Mouse (Mus musculus) T-helper 2 cell (primary cell): ENCODE measurements around the gene Fam192a.

ENCODE experiments used
- in situ Hi-C: fragments of 300-600 bp; cut with MboI, MseI; formaldehyde crosslinking; loops from one replicate; pipeline ENCODE4 v1.15.1; 2025; ENCODE audit warnings: high pct_unique_total_duplicates

The Fam192a gene

DNA sequence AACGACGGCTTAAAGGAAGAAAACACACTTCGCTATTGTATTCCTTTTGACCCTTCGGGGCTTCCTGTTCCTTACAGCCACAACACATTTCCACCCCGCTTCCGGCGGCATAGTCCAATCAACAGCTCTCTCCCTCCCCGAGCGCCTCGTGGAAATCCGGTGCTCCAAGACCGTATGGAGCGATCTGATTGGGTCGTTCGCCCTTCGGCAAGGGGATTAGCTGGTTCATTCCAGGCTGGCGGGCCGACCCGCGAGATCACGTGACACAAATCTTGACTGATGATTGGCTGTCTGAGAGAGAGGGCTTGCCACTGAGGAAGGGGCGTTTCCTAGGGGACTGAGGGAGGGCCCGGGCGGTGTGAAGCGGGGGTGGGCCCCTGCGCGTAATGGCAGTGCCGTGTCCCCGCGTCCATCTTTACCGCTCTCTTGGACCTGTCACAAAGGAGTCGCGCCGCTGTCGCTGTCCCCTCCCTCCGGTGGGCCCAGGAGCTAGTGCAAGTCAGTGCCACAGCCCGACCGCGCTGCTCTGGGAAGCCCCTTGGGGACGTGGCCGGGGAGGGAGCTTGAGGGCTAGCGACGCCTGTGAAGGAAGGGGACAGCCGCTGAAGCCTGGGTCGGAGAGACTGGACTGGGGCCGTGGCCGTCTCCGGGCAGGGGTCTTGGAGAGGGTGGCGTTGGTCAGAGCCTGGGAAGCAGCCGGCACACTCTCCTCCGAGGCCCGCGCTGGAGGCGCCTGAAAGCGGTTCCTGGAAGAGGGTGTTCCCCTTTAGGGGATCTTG lies at the start of gene Fam192a, which contains the start of gene Rspry1:
Fam192a (minus strand) TSS at position 391 of the 779 bp plus-strand sequence.
Rspry1 (plus strand) TSS at position 331 of the 779 bp plus-strand sequence.
- in situ Hi-C loops = no loop called here

DNA sequence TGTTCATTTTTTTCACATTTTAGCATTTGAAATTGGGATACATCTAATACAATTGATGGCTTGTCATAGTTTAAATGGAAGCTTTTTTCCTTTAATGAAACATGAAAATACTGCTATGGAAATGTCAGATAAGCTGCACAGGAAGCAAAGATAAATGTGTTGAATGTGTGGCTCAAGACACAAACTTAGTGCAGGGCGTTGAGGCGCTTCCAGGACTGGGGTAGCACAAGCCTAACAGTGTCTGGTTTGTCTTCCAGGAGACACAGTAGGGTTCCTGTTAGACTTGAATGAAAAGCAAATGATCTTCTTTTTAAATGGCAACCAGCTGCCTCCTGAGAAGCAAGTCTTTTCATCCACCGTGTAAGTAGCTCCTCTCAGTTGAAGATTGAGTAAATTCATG lies 47.7 kb upstream of the Fam192a start:
- in situ Hi-C loops = no loop called here

DNA sequence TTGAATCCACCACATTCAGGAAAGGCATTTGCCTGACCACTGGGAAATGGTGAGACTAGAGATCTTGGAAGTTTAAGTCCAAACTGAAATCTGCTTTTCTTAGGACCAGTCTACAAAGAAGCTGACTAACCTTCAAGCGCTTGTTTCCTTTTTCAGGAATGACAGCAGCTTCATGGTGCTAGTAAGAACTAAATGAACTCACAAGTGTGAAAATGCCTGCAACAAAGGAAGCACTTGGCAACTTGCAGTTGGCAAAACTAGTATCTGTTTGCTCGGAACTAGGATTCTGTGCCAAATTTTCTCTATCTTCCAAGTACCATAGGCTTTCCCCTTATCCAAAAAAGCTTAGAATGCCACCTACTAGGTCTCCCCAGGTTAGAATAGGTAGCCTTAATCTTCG lies 44.4 kb upstream of the Fam192a start:
- in situ Hi-C loops = no loop called here

DNA sequence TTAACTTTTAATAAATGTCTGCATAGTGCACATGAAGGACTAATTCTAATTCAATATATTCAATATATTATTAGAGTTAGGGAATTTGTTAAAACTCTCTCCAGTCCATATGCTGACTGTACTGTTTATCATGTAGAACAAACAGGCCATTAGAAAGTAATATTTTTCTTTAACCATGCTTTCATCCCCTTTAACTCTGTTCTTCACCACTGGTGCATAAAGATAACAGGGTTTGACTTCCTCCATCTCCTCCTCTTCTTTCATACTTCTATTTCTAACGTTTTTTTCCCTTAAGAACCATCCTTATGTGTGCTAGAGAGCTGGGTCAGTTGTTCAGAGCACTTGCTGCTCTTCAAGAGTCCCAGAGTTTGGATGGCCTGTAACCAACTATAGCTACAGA lies 43.4 kb upstream of the Fam192a start:
- in situ Hi-C loops = no loop called here

DNA sequence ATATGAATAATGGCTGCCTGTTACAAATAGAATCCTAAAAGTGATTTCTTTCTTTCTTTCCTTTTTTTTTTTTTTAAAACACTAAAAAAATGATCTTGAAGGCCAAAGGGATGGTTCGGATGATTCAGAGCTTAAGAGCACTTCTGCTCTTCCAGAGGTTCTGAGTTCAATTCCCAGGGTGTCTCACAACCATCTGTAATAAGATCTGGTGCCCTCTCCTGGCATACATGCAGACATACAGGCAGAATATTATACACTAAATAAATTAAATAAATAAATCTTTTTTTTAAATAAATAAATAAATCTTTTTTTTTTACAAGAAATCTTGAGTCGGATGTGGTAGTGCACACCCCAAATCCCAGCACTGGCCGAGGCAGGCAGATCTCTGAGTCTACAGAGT lies 40.1 kb upstream of the Fam192a start:
- in situ Hi-C loops = no loop called here

DNA sequence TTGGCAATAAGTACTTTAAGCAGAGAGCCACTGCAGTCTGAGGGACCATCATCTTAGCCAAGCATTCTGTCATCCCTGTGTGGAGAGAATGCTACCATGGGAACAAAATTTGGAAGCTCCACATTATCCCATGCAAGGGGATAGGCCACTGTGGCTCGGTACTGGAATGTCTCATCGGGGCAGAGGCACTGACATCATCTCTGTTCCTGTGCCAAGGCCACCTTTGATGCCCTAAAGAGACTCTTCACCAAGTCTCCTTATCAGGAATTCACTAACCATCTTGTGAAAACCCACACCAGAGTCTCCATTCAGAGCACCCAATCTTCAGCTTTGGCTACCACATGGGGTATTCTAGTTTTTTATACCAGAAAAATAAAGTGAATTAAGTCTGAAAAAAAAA lies 39.4 kb upstream of the Fam192a start:
- in situ Hi-C loops = no loop called here

DNA sequence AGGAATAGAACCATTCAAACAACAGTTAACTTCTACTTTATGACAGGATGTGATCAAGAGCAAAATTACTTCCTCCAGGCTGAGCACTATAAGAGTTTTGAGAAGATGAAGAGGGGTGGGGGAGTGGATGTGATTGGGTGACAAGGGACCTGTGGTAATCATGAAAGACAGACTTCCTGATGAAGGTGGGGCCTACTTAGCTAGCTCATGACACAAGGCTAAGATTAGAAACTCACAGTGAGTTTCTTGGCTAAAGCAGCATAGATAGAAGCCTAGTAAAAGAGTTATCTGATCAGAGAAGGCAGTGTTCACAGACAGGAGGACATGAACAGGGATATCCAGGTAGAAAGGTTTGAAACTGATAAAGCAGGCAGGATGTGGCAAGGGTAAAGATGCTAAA lies 32.4 kb upstream of the Fam192a start:
- in situ Hi-C loops = no loop called here

DNA sequence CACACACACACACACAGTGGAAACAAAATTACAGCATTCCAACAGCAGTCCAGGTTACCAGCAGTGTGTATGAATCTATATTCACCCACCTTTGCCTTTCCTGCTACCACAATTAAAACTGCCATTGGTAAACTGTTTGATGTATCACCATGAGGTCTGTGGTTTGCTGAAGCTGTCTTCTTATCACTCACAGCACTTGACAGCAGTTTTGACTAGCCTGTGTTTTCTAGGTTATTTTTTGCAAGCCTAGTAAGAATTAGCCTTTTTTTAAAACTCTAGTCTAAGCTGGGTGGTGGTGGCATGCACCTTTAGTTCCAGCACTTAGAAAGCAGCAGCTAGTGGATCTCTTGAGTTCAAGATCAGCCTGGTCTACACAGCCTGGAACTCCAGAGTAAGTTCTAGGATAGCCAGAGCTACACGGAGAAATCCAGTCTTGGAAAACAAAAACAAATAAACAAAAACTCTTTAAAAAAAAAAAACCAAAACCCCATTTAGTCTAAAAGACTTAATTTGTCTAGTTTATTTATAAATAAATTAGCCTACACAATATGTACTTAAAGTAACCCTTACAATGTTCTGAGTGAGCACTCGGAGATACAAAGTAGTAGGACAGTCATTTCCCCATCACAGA lies 31.9 kb upstream of the Fam192a start:
- in situ Hi-C loops = no loop called here

DNA sequence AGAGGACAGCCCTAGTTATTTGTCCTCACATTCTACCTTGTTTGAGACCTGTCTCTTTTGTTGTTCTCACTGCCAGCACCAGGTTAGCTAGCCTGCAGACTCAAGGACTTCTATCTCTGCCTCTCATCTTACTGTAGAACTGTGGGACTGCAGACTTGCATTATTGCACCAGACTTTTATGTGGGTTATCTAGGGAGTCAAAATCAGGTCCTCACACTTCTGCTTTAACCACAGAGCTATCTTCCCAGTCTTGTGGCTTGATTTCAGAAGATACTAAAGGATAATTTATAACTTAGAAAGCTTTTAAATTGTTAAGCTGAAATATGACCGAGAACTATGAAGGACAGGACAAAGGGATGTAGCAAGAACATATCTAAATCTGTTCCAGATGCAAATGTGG lies 23.1 kb upstream of the Fam192a start:
- in situ Hi-C loops = no loop called here

DNA sequence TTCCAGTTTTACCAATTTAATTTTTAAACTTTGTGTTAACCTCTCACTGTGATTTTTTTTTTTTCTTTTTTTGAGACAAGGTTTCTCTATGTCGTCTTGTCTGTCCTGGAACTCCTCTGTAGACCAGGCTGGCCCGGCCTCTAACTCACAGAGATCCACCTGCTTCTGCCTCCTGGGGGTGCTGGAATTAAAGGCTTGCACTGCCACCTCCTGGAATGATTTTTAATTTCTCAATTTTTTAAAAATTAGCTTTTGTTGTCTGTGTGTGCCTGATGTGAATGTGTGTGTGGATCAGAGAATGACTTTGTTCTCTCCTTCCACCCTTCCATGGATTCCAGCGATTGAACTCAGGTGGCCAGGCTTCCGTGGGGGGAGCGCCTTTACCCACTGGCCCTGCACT lies 5.3 kb upstream of the Fam192a start:
- in situ Hi-C loops = no loop called here

DNA sequence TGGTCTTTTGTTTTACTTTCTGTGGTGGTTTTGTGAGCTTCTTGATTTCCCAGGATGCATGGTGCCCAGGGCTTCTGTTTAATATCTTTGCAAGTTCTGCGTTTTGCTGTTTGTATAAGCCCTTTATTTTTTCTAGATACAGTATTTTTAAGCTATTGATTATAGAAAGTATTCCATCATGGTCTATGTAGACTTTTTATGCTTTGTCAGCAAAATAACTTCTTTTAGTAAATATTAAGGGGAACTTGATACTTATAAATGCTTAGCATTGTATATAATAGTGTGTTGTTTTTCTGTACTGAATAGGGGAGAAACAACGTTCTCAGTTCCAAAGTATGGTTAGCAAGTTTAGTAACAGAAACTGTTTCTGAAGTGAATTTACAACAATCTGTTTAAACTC lies 2.2 kb upstream of the Fam192a start:
- in situ Hi-C loops = no loop called here

DNA sequence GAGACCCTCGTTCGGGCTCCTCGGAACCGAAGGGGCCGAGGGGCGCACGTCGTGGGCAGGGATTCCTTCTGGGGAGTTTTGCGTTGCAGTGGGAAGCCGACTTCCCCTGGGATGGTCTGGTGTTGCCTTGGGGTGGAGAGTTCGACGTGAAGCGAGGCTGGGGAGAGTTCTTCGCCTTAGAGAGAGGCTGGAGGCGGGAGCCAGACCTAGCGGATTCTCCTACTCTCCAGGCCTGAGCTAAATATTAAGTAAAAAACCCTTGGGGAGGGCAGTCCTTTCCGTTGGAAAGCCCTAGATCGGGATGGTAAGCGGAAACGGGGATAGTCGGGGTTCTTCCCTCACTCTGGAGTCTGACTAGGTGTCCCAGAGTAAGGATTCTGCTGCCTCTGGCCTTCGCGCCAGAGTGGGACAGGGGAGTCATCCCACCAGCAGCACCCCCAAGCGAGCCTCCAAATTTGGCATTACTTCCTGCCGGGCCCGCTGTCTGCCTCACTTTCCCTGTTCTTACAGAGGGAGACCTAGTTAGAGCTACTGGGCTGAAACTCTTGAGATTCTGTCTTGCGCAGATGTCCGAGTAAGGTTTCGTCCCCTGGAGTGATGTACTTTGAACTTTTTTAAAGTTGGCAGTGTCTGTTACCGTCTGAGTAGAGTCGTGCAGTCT lies 804 bp upstream of the Fam192a start:
- in situ Hi-C loops = no loop called here

DNA sequence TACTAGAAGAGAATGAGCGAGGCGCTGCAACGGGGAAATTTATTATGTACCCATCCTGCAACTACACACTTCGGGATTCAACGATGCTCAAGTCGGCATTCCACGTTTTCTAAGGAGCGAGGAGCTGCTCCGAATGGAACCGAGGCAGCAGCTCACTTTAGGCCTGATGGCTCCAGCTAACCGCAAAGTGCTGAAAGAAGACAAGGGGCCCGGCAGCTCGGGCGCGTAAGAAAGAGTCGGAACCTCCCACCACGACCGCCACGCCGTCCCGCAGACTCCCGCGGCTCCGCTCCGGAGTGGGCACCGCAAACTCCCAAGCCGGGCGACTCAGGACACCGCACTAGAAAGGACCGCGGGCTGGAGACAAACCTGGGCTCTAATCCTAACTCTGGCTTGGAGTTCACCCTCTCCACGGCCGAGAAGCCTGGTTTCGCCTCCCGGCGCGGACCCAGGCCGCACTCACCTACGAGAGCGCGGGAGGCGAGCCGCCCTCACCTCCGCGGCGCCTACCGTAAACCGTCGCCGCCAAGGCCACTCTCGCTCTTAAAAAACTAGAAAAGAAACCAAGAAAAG lies 677 bp downstream of the Fam192a start:
- in situ Hi-C loops = no loop called here

DNA sequence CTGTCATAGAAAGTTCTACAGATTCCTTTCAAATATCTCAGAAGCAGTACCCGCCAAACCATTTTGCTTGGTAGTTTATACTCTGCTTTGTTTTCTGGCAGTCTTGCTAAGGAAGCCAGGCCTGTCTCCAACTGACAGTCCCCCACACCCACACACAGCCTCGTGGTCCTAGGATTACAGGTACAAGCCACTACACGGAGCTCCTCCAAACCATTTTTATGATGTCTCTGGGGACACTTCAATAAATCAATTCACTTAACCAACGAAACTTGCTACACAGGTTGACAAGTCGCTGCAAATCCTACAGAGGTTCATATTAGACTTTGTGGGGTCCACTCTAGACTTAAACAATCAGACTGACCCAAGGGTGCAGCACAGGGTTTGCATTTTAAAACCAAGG lies 1.3 kb downstream of the Fam192a start:
- in situ Hi-C loops = no loop called here

DNA sequence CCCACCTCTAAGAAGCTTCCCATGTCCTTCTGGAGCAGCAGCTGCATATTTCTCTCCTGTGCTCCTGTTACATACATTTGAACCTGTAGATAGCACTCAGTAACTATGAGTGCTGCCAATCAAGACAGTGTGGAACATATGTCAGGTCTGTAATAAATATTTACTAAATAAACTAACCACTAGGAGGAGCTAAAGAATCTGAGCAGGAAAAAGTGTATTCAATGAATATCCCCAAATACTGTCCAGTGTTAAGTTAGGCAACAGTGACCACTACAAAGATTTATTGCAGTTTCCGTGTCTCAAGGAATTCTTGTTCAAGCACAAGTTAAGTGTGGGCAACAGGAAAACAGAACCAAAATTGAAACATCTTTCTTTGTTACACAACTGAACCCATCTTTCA lies 7.6 kb downstream of the Fam192a start:
- in situ Hi-C loops = loop anchor here (5.0 kb wide), 1 partner anchor 103 kb away; the partner anchor contains the start of gene Pllp

DNA sequence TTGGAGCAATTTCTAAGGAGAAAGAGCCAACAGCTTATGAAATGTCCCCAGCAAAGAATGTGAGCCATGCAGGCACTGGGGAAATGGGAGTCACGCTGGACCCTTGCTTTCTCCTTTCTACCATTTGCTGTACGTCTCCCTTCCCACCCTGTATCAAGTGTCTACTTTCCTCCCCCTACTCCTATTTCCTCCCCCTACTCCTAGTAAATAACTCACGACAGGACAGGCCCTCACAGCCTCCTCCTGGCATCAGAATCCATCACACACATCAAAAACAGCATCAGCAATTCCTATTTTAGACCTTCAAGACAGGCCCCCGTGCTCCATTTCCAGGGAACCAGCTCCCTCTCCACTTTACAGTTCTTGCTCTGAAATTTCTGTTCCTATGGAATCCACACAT lies 10.1 kb downstream of the Fam192a start:
- in situ Hi-C loops = loop anchor here (5.0 kb wide), 1 partner anchor 106 kb away; the partner anchor contains the start of gene Pllp

DNA sequence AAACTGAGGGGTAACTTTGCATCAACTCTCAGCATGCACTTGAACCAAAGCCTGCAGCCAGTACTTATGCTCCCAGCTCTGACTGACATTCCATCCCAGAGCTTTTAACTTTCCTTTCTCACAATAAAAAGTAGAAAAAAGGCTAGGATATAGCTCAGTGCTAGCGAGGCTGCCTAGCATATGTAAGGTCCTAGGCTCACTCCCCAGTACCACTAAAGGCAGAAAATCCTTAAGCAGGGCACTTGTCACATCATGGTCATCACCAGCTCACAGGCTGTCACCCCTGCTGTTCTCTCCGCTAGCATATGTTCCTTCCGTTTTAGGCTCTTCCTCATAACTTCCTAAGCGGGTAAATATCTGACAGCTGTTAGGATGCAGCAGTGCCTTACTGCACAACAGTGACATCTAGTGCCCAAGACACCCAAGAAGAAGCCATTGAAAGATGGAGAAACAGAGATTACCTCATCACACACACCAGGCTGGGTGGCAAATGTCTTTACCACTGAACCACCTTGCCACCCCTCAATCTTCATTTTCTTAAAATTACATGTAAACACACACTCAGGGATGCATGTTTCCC lies 17.5 kb downstream of the Fam192a start:
- in situ Hi-C loops = no loop called here

DNA sequence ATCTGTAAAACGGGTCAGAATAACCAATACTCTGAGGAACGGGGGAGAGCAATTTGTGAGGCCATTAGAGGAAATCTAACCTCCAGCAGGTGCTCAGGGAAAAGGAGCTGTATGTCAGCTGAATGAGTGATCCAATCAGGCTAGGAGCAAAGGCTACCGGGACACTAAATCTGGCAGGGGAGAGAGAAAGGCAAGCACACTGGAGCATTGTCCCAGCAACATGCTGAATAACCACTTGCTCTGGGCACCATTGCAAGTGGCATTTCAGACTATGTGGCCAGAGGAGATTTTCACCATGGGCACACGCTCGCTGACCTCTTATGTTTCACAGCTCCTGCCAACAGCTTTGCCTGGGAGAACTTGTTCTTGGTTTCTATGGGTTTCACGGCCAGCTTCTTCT lies 19.2 kb downstream of the Fam192a start:
- in situ Hi-C loops = no loop called here

DNA sequence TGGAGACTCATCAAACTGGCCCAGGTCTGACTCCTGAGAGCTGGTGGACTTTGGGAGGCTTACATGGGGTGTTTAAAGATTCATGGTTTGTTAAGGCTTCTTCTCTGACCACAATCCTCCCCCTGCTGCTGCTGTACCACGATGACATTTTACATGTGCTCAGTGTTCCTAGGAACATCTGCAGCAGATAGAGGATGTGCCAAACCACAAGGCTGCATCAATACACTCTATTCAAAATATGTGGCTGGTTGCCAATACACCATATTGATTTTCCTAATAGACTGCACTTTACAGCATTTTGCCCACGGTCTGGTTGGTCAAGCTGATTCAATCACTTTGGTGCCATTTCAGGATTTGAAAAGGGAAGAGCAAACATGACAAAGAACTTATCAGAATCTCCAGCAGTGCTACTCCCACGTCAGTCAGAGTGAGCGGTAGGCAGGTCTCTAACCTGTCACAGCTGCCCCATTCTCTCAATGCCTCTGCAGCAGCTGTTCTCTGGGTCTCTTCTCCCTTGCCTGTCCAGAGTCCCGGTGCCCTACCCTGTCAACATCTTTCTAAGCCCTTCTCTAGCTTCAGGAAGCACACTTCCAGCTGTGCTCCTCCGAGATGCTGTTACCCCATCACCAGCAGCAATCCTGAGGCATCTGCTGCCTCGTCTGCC lies 19.8 kb downstream of the Fam192a start:
- in situ Hi-C loops = no loop called here

DNA sequence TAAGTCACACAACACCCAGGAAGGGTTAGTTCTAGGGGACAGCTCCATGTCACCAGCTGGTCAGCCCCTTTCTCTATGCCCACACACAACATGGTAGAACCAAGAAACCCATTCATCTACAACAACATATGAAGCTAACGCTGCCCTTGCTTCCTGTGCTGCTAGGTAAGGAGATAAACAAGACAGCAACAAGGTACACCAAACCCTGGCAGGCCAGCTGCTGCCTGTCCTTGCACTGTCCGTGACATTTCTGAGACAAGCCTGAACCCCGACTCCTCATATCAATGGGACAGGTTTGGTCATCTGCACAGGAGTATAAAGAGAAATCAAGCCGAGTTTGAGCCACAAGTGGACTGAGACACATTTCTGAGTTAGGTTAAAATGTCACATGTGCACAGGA lies 26.6 kb downstream of the Fam192a start:
- in situ Hi-C loops = no loop called here

DNA sequence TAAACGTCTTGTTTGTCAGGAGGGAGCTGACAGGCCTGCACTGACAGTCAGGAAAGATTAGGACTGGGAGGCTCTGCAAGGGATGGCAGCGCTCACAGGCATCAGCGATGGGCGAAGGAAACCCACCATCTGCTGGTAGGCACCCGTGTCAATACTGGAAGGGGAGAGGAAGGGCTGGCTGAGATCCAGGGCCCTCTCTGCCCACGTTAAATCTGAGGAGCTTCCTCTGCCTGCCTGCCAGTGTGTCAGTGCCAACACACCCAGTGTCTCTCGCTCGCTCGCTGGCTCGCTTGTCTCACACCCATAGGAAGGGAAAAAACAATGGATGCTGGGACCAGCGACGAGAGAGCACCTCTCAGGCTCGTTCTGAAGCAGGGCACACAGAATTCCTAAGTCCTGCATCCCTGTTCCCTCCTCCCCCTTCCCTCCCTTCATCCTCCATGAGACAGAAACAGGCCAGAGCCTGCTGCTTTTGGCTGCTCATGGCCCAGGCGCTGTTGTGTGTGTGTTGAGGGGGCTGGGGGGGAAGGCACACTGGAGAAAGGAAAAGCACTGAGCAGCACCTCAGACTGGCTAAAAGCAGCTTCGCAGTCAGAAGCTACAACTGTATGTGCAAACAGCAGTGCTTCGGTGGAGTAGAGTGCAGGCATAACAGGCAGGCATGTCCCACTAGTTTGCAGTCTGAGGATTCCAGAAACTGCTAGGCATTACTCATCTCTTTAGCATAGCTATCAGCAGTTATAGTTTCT lies 27.5 kb downstream of the Fam192a start:
- in situ Hi-C loops = no loop called here
